Mouse (Mus musculus) liver, embryonic 13.5 days (tissue): ENCODE results near the gene Mpdu1. TPM values are rescaled to one million over a fixed set of nuclear protein-coding genes. Genes with fewer than 3 reads are reported as not detected.

Experiments
- ATAC-seq: fragments of 200-750 bp; cut with Nextera tagmentation; 2 replicates; pipeline ENCODE4 v1.8.0; 2017; ENCODE audit warnings: low read depth, mild to moderate bottlenecking, moderate number of reproducible peaks, moderate library complexity
- DNase-seq: peaks from one replicate; pipeline ENCODE4 v3.0.0; 2022
- H3K27ac ChIP-seq: fragments of 300-500 bp; sonication (generic); 2 replicates; pipeline ENCODE4 v1.5.1; 2015; ENCODE audit warnings: moderate library complexity, mild to moderate bottlenecking, inconsistent platforms
- H3K27me3 ChIP-seq: fragments of 300-500 bp; sonication (generic); 2 replicates; pipeline ENCODE4 v1.6.1; 2015; ENCODE audit warnings: mild to moderate bottlenecking, inconsistent platforms
- H3K36me3 ChIP-seq: fragments of 300-500 bp; sonication (generic); 2 replicates; pipeline ENCODE4 v1.6.1; 2015; ENCODE audit warnings: mild to moderate bottlenecking, inconsistent platforms
- H3K4me1 ChIP-seq: fragments of 300-500 bp; sonication (generic); replicated peaks from 2 replicates; pipeline ENCODE4 v1.6.1; 2015; ENCODE audit warnings: inconsistent platforms
- H3K4me2 ChIP-seq: fragments of 300-500 bp; sonication (generic); 2 replicates; pipeline ENCODE4 v1.6.1; 2015; ENCODE audit warnings: inconsistent platforms, mild to moderate bottlenecking, moderate library complexity
- H3K4me3 ChIP-seq: fragments of 300-500 bp; sonication (generic); replicated peaks from 2 replicates; pipeline ENCODE4 v1.5.1; 2015; ENCODE audit warnings: mild to moderate bottlenecking, inconsistent platforms
- H3K9ac ChIP-seq: fragments of 300-500 bp; sonication (generic); 2 replicates; pipeline ENCODE4 v1.6.1; 2015; ENCODE audit warnings: mild to moderate bottlenecking, inconsistent platforms
- H3K9me3 ChIP-seq: fragments of 300-500 bp; sonication (generic); replicated peaks from 2 replicates; pipeline ENCODE4 v1.6.1; 2016; ENCODE audit warnings: inconsistent platforms
- WGBS: fragments of 180-500 bp; shearing (Covaris S2); methylation state at CpG from one replicate; pipeline ENCODE4 v1.1.7; 2015; ENCODE audit not compliant: insufficient replicate concordance; 5-methylcytosine and 5-hydroxymethylcytosine counted together
- polyA plus RNA-seq: library from polyadenylated mRNA; unstranded; fragments of >200 nt; fragmentation: Nextera tagmentation; extraction: Ambion mirVana; gene quantifications from 2 replicates; pipeline ENCODE4 v1.2.1, GENCODE M21; 2015

Mpdu1 gene
- polyA plus RNA-seq, 1 experiment from 2014 or later = 39.2 TPM

DNA sequence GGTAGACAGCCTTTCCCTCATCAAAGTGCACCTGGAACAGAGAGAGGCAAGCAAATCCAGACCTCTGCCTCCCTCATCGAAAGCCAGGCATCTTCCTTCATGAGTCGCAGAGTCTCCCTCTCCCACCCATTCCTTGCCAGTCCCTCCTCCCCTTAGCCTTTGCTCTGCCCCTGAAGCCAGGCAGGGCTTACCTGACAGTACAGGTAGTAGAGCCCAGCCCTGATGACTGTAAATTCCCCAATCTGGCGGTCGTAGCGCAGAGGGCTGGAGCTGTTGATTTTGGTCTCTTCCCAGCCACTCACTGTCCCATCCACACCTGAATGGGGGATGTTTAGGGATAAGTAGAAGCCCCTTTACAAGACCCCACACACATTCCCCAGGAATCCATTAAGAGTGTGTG, 24.6 kb upstream of the Mpdu1 start:
- H3K27me3 ChIP-seq = no peaks in the 10 kb centered on the region
- peak overlapping the region; percentile 21; the same call in 1 of the 2 replicates for H3K27ac ChIP-seq
- WGBS = 66% methylated on average over 5 of the region's 5 CpGs
- H3K4me1 ChIP-seq = peaks cover 36% of the 10 kb centered on the region
- no peaks in the 10 kb centered on the region for H3K9me3 ChIP-seq
- no peaks in the 10 kb centered on the region for H3K36me3 ChIP-seq
- no peak overlapping the region for H3K9ac ChIP-seq
- H3K4me2 ChIP-seq = no peak overlapping the region
- no peak for DNase-seq
- no peak for ATAC-seq
- H3K4me3 ChIP-seq = no peak overlapping the region

DNA sequence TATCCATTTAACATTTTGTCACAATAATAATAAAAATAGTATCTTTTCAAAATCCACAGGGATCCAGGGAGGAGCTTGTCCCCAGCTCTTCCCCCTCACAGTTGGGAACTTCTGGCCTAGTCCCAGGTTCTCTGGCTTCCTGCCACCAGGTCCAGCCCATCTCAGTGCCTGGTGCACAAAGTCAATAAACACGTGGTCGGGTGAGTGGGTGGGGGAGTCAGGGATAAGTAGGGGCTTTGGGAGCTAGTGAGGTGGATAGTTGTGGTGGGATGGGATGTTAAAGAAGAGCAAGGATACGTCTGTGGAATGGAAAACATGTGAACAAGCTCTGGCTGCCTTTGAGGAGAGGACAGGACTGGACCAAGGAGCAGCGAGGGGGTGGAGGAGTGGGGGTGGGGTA, 23.9 kb upstream of the Mpdu1 start:
- no peaks in the 10 kb centered on the region for H3K9me3 ChIP-seq
- no peaks in the 10 kb centered on the region for H3K27me3 ChIP-seq
- DNase-seq = no peak
- ATAC-seq = no peak
- H3K4me3 ChIP-seq = no peak overlapping the region
- peak overlapping the region; percentile 21; the same call in 1 of the 2 replicates for H3K27ac ChIP-seq
- H3K4me2 ChIP-seq = no peak overlapping the region
- no peak overlapping the region for H3K9ac ChIP-seq
- 36% methylated on average over 4 of the region's 4 CpGs for WGBS
- H3K4me1 ChIP-seq = peaks cover 35% of the 10 kb centered on the region
- no peaks in the 10 kb centered on the region for H3K36me3 ChIP-seq

DNA sequence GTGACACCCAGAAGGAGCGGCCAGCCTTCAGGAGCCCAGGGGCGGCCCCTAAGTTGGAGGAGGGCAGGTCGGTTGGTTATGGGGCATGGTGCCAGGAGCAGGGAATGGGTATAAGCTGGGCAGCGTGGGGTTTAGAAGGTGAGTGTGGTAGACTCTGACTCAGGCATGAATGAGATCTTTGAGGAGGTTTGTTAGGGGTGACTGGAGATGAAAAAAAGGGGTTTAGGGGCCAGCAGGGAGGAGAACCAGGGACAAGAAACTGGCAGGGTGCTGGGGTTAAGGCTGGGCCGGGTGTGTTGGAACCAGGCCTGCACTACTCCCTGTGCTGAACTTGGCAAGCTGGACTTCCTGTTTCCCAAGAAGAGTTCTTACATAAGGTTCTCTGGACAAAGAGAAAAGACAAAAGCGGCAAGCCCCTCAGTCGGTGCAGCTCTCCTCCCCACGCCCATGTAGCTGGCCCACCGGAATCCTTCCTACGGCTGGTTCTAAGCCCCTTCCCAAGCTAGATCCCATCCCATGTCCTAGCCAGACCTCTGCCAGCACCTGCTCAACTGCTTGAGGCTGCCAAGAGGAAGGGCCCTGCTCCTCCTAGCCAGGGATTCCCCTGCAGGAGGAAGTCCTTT, 23.2 kb upstream of the Mpdu1 start, which contains the start of gene Tnfsf13:
Gene Tnfsf13, minus strand, starts transcription at position 259 of the 623 bp plus-strand sequence.
- WGBS = 64% methylated on average over 10 of the region's 10 CpGs
- H3K9ac ChIP-seq = 0 out of 2 replicates have a peak within 1 kb of the TSS, but pooled peaks have one; percentile 8
- peak within 1 kb of the TSS; percentile 21 for H3K27ac ChIP-seq

DNA sequence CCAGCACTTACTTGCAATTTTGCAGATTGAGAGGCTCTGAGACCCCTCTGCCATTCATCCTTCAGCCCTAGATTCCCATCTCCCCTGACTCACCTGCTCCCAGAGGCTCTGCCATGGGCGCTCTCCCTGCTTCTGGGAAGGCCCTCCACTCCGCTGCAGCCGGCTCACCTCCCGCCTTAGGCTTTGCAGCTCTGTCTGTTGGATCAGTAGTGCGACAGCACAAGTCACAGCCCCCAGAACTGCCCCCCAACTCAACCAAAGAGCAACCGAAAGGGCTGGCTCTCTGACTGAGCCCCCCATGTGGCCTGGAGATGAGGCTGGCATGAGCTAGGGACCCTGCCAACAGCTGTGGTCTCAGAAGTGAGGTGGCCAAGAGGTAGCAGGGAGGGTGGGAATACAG, 22.5 kb upstream of the Mpdu1 start:
- H3K9ac ChIP-seq = no peak overlapping the region
- no peak overlapping the region for H3K27ac ChIP-seq
- no peak overlapping the region for H3K4me2 ChIP-seq
- no peak overlapping the region for H3K4me3 ChIP-seq
- ATAC-seq (no peak), DNase-seq (no peak)
- no peaks in the 10 kb centered on the region for H3K9me3 ChIP-seq
- no peaks in the 10 kb centered on the region for H3K27me3 ChIP-seq
- 81% methylated on average over 6 of the region's 6 CpGs for WGBS
- H3K36me3 ChIP-seq = peaks cover 6% of the 10 kb centered on the region
- H3K4me1 ChIP-seq = peaks cover 48% of the 10 kb centered on the region

More for the DNA sequence above, 23.2 kb upstream of the Mpdu1 start, which contains the start of gene Tnfsf13:
- peaks cover 41% of the 10 kb centered on the region for H3K4me1 ChIP-seq
- no peak for ATAC-seq
- no peaks in the 10 kb centered on the region for H3K27me3 ChIP-seq
- H3K9me3 ChIP-seq = no peaks in the 10 kb centered on the region
- H3K4me3 ChIP-seq = no peak within 1 kb of the TSS
- no peaks in the 10 kb centered on the region for H3K36me3 ChIP-seq
- H3K4me2 ChIP-seq = no peak within 1 kb of the TSS
- no peak for DNase-seq

DNA sequence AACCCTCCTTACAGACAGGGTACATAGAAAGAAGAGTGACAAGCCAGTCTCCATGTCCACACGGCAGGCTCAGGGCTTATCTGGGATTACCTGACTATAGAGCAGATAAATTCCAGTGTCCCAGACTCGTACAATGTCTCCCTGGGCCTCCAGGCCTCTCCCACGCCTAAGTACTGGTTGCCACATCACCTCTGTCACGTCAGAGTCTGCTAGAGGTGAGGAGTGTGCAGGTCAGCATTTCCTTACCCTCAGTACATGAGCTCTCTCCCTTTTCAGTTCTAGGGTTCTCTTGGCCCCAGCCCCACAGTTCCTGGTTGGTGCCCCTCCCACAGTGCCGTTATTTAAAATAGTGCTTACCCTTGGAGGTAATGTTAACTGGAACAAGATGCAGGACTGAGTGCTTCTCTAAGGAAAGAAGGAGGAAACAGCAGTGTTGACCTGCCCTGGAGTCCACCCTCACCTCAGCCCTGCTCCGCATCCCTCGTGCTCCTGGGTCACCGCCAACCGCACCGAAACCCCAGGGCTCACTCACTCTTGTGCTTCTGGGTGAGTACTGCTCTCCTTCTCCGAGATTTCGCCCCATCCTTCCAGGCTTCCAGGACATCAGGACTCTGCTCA, 21.8 kb upstream of the Mpdu1 start:
- Histone ChIP-seq H3K4me2 (no peak overlapping the region), H3K9ac (no peak overlapping the region), H3K4me3 (no peak overlapping the region), H3K27ac (no peak overlapping the region), H3K9me3 (no peaks in the 10 kb centered on the region), H3K27me3 (no peaks in the 10 kb centered on the region), H3K4me1 (peaks cover 50% of the 10 kb centered on the region), H3K36me3 (peaks cover 12% of the 10 kb centered on the region)
- no peak for ATAC-seq
- no peak for DNase-seq
- 71% methylated on average over 12 of the region's 12 CpGs for WGBS

DNA sequence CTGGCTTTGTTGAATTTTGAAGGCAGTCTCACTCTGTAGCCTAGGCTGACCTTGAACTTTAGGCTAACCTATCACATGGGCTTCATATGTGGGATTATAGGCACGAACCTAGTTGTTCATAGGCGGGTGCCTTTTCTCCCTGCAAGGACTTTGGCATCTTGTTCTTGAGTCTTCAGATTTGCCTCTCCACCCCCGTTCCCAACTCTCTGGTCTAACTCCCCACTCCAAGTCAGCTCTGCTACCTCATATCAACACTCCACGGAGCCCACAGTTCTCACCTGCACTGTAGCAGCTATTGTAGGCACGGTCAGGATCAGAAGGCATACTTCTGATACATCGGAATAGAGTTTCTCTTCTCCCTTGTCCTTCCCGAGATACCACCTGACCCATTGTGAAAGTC, 21.1 kb upstream of the Mpdu1 start:
- ATAC-seq = no peak
- Histone ChIP-seq H3K9me3 (no peaks in the 10 kb centered on the region), H3K27me3 (no peaks in the 10 kb centered on the region), H3K4me2 (no peak overlapping the region), H3K4me3 (no peak overlapping the region), H3K27ac (no peak overlapping the region), H3K4me1 (peaks cover 56% of the 10 kb centered on the region), H3K9ac (no peak overlapping the region), H3K36me3 (peaks cover 16% of the 10 kb centered on the region)
- 64% methylated on average over 7 of the region's 7 CpGs for WGBS
- DNase-seq = no peak

DNA sequence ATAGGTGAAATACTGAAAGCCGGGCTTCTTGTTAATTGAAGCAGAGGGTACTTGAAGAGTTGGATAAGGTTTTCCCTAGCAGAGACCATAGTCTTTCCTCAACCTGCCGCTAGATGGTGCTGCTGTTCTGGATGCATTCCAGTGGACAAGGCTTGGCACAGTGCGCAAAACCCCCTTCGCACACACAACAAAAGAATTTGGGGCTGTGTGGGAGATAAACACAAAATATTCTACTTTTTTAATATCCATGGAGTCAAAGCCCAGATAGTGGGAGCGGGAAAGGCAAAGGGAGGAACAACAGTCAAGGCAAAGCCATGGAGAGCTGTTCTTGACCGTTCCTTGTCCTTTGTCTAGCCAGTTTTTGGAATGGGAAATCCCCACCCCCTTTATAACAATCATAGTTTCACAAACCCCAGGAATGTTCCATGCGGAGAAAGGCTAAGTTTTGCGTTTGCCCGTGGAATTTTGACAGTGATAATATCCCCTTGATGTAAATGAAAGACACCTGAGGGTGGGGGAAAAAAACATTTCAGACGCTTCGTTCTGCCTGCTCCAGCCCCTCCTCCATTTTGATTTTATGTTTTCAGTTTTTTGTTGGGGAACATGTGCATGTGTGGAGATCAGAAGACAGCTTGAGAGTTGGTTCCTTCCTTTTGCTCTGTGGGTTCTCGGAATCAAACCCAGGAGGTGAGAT, 20.5 kb upstream of the Mpdu1 start:
- peak overlapping the region; percentile 90; the same call in 1 of the 2 replicates for H3K4me3 ChIP-seq
- H3K27ac ChIP-seq = peak overlapping the region; percentile 92
- H3K9ac ChIP-seq = peak overlapping the region; percentile 39; the same call in 1 of the 2 replicates

DNA sequence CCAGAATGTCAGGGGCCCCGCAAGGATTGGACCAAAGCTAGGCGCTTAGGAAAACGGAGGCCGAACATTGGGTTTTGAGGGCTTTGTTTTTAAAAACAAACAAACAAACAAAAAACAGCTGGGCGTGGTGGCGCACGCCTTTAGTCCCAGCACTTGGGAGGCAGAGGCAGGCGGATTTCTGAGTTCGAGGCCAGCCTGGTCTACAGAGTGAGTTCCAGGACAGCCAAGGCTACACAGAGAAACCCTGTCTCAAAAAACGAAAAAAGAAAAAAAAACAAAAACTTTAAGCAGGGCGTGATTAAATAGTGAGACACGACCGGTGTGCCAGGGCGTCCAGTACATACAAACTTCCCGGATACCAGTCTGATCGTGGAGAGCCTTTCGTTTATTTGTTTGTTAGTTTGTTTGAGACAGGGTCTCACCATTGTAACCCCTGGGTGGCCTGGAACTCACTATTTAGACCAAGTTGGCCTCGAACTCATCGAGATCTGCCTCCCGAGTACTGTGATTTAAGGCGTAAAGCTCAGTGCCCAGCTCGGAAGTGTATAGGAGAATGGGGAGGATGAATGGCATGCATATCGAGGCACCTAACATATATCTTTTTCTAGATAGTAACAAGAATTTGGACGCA, 19.9 kb upstream of the Mpdu1 start:
- peak overlapping the region; percentile 89 for H3K9ac ChIP-seq
- WGBS = 24% methylated on average over 24 of the region's 24 CpGs
- no peak for DNase-seq

More for the DNA sequence above, 20.5 kb upstream of the Mpdu1 start:
- Histone ChIP-seq H3K4me1 (peaks cover 57% of the 10 kb centered on the region), H3K27me3 (no peaks in the 10 kb centered on the region), H3K36me3 (peaks cover 22% of the 10 kb centered on the region), H3K4me2 (peak overlapping the region; percentile 81), H3K9me3 (no peaks in the 10 kb centered on the region)
- DNase-seq = peak; percentile 76
- ATAC-seq = no peak
- WGBS = 29% methylated on average over 12 of the region's 12 CpGs

DNA sequence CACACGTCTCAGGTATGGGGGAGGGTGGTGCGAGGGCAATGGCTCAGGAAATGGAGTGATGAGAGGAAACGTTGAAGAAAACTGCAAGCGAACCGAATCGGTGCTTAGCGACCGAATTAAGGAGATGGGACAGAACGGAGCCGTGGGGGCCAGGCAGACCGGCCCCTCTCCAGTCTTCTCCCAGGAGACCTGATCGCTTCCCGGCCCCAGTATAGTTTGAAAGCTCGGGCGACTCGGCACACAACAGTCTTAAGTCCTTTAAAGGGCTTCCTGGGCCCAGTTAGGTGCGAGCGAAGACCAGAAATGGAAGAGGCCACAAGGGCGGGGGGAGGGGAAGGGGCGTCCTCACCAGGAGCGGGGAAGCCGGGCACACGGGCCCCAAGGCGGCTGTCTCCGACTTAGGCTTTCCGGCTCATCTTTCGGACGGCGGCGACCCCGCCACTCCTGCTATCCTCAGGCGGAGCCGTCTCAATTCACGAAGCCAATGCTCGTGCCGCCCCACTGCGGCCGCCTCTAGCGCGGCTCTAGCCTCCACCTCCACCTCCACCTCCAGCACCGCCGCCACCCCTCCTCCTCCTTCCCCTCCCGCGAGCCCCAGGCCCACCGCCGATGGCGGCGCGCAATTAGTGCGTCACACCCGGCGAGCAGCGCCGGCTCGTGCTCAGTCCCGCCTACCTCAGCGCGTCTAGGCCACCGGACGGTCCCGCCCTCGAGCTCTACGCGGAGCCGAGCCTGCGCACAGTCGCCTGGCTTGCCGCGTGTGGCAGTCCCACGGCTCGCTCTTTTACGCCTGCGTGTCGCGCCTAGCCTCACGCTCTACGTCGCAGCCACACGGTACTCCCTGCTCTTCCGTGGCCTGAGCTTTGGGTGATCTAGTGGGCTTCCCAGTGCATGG, 19.1 kb upstream of the Mpdu1 start, which contains the start of gene Senp3:
Gene Senp3, minus strand, starts transcription at position 771 of the 895 bp plus-strand sequence.
- peak; percentile 94 for DNase-seq
- Histone ChIP-seq H3K9me3 (no peaks in the 10 kb centered on the region), H3K4me2 (peak within 1 kb of the TSS; percentile 81), H3K4me3 (peak within 1 kb of the TSS; percentile 90), H3K36me3 (peaks cover 36% of the 10 kb centered on the region), H3K27me3 (no peaks in the 10 kb centered on the region), H3K9ac (peak within 1 kb of the TSS; percentile 89), H3K27ac (peak within 1 kb of the TSS; percentile 92), H3K4me1 (peaks cover 51% of the 10 kb centered on the region)
- under 1% methylated on average over 77 of the region's 80 CpGs for WGBS
- peak; percentile 96 for ATAC-seq

More for the DNA sequence above, 19.9 kb upstream of the Mpdu1 start:
- H3K36me3 ChIP-seq = peaks cover 28% of the 10 kb centered on the region
- H3K27me3 ChIP-seq = no peaks in the 10 kb centered on the region
- peak overlapping the region; percentile 81 for H3K4me2 ChIP-seq
- no peaks in the 10 kb centered on the region for H3K9me3 ChIP-seq
- H3K27ac ChIP-seq = peak overlapping the region; percentile 92
- ATAC-seq = peak; percentile 19; the same call in 1 of the 2 replicates
- peak overlapping the region; percentile 90 for H3K4me3 ChIP-seq
- peaks cover 57% of the 10 kb centered on the region for H3K4me1 ChIP-seq

DNA sequence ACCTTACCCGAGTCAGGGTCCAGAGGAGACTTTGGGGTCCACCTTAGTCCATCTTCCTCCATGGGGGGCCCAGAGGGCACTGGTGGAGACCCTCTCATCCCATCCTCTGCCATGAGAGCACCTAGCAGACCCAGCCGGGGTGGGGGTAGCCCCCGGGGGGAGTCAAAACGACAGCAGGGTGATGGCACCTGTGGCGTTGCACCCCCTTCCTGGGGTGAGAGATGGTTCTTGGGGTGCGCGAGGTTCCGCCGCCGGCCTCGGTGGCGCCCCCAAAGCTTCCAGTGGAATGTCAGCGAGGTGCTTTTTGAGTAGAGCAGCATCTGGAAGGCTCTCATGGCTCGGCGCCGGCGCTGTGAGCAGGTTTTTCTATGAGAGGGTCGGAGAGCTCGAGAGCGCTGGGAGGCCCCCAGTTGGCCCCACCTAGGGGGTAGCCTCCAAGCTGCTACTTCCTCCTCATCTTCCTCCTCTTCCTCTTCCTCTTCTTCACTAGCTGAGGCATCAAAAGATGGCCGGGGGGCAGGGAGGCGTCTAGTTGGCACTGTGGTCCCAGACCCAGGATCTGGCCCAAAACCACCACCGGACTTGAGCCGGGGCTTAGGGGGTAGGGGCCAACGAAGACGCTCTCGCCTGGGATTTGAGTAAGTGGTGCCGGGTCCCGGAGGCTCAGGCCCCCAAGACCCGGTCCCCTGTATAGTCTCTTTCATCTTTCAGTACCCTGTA, 17.9 kb upstream of the Mpdu1 start:
- H3K4me2 ChIP-seq = peak overlapping the region; percentile 81
- H3K36me3 ChIP-seq = peaks cover 49% of the 10 kb centered on the region
- WGBS = 84% methylated on average over 30 of the region's 30 CpGs
- H3K27ac ChIP-seq = peak overlapping the region; percentile 92; the same call in 1 of the 2 replicates
- ATAC-seq (no peak), DNase-seq (no peak)
- H3K9me3 ChIP-seq = no peaks in the 10 kb centered on the region
- peak overlapping the region; percentile 90 for H3K4me3 ChIP-seq
- peaks cover 49% of the 10 kb centered on the region for H3K4me1 ChIP-seq
- H3K27me3 ChIP-seq = no peaks in the 10 kb centered on the region
- H3K9ac ChIP-seq = peak overlapping the region; percentile 89
